Mouse (Mus musculus) ES-E14 (cell line): ENCODE measurements at regions not wholly inside any gene's neighbourhood (a gene's known extent, or its start where the extent isn't known, plus 50 kb on each side); places are given as distances from the start of the nearest gene placed in this dataset.
A peak's percentile ranks its signal among the peaks of the same experiment; 100 is the strongest.

Source experiments
- DNase-seq: peaks from one replicate; pipeline ENCODE4 v3.0.0-alpha.2; 2013; ENCODE audit warnings: low read depth, low spot score
- H3K27ac ChIP-seq: 2 replicates; pipeline ENCODE4 v1.5.1; 2012; ENCODE audit warnings: low read depth, mild to moderate bottlenecking, low read length, moderate library complexity, mixed read lengths; ENCODE audit not compliant: poor library complexity, insufficient read depth, severe bottlenecking
- H3K36me3 ChIP-seq: 2 replicates; pipeline ENCODE4 v1.6.1; 2012; ENCODE audit warnings: mild to moderate bottlenecking, low read length, moderate library complexity, mixed read lengths; ENCODE audit not compliant: control insufficient read depth, poor library complexity, insufficient read depth, severe bottlenecking
- H3K4me1 ChIP-seq, 2 experiments: fragments of 150-350 bp in 1 of 2; sonication (generic) in 1 of 2; 2 replicates each; pipeline ENCODE4 v1.6.1; 2012; ENCODE audit warnings: low read length in 2 of 2, mild to moderate bottlenecking in 1 of 2, mixed read lengths in 1 of 2; ENCODE audit not compliant: control insufficient read depth in 2 of 2, insufficient read depth in 2 of 2, poor library complexity in 1 of 2
- H3K4me3 ChIP-seq, 2 experiments: fragments of 150-350 bp in 1 of 2; sonication (generic) in 1 of 2; 2 replicates each; pipeline ENCODE4 v1.5.1; 2012; ENCODE audit warnings: low read length in 2 of 2, low read depth in 1 of 2, mild to moderate bottlenecking in 1 of 2, mixed read lengths in 1 of 2; ENCODE audit not compliant: insufficient read depth in 1 of 2, poor library complexity in 1 of 2, severe bottlenecking in 1 of 2
- H3K9ac ChIP-seq: 2 replicates; pipeline ENCODE4 v1.6.1; 2012; ENCODE audit warnings: low read depth, mild to moderate bottlenecking, low read length, mixed read lengths; ENCODE audit not compliant: poor library complexity, insufficient read depth, severe bottlenecking
- H3K9me3 ChIP-seq: fragments of 150-350 bp; sonication (generic); 2 replicates; pipeline ENCODE4 v1.6.1; 2012; ENCODE audit warnings: low read depth, mild to moderate bottlenecking, low read length; ENCODE audit not compliant: control insufficient read depth, insufficient read depth
- CHD2 ChIP-seq: IDR thresholded peaks from 2 replicates; pipeline ENCODE4 v1.6.1; 2014; ENCODE audit warnings: mild to moderate bottlenecking, low read depth, low read length, inconsistent platforms
- HCFC1 ChIP-seq: IDR thresholded peaks from 2 replicates; pipeline ENCODE4 v1.6.1; 2012; ENCODE audit warnings: low read length, inconsistent platforms, borderline replicate concordance; ENCODE audit not compliant: insufficient read depth
- MAFK ChIP-seq: IDR thresholded peaks from 2 replicates; pipeline ENCODE4 v1.6.1; 2014; ENCODE audit warnings: mild to moderate bottlenecking, low read depth, low read length, inconsistent platforms; ENCODE audit not compliant: insufficient read depth
- ZC3H11A ChIP-seq: IDR thresholded peaks from 2 replicates; pipeline ENCODE4 v1.6.1; 2012; ENCODE audit warnings: low read depth, mild to moderate bottlenecking, inconsistent platforms, low read length, borderline replicate concordance
- ZNF384 ChIP-seq: IDR thresholded peaks from 2 replicates; pipeline ENCODE4 v1.6.1; 2012; ENCODE audit warnings: low read depth, low read length, inconsistent platforms
- in situ Hi-C, 2 experiments: fragments of 600-800 bp; cut with MboI; formaldehyde crosslinking; loops; one replicate each; pipeline ENCODE4 v1.15.1; 2025; ENCODE audit warnings: low sequenced_read_pairs in 2 of 2, inconsistent platforms in 1 of 2; ENCODE audit not compliant: unreplicated experiment in 2 of 2

DNA sequence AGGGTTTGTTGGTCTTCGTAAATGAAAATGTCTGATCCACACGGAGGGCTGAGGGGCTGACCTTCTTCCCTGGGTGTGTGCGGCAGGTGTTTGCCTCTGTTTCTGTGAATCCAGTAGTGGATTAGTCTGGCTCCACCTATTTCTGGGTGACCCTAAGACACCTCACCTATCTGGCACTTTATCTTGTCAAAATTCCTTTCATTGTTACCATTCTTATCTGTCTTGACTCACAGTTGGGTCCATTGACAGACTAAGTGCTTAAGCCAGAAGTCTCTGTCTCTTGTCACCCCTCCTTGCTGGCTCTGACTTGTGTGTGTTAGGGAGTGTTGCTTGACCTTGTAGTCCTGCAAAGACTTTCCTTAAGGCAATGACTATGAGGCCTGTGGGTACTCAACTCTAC lies 178.1 kb downstream of the Gm19410 start:
- Histone ChIP-seq H3K36me3 (no peaks in the 10 kb centered on the region), H3K27ac (no peak overlapping the region), H3K9ac (no peak overlapping the region), H3K9me3 (no peaks in the 10 kb centered on the region), H3K4me3 (no peak overlapping the region), H3K4me1 (peaks cover 0 to 2% of the 10 kb centered on the region in 2 experiments; a peak in 1 of 4 replicates)
- TF ChIP-seq ZNF384 (no peak), CHD2 (no peak), MAFK (no peak), ZC3H11A (no peak), HCFC1 (no peak)
- DNase-seq: peak; percentile 20
- in situ Hi-C loops: no loop called here

DNA sequence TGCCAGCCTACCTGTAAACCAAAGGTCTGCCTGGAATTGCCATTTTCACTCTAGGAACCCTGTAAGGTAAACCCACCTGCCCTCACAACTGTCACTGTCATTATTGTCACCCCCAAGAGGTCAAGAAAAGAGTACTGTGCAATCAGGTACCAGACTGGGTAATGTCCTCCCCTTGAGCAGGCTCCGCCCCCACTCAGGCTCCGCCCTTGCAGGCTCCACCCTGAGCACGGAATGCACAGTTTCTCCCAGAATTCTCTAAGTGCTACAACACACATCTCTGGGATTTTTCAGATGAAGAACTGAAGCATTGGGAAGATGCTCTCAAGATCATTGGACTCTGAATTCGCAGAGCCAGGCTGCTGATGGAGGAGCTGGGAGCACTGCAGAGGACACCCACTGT lies 178.9 kb downstream of the Gm19410 start:
- in situ Hi-C loops: no loop called here
- no peak for DNase-seq
- Histone ChIP-seq H3K4me1 (peaks cover 0 to 2% of the 10 kb centered on the region in 2 experiments; a peak in 1 of 4 replicates), H3K9ac (no peak overlapping the region), H3K36me3 (no peaks in the 10 kb centered on the region), H3K9me3 (no peaks in the 10 kb centered on the region), H3K27ac (no peak overlapping the region), H3K4me3 (no peak overlapping the region)
- TF ChIP-seq CHD2 (no peak), ZC3H11A (no peak), ZNF384 (no peak), HCFC1 (no peak), MAFK (no peak)

DNA sequence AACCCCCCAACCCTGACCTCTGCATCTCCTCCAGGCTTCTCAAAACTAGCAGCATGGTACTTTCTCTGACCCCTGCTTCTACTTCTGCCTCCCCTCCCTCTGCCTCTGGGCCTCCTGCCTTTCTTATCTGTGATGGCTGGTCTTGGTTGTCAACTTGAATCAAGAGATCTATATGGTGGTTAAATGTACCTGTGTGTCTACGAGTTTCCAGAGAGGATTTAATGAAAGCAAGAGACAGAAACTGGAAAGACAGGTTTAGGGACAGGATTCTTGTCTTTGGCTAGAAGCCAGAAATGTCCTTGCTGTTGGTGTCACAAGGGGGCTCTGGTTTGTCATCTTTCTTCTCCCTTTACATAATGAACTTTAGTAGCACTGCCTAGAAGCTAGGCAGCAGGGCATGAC lies 180.9 kb downstream of the Gm19410 start:
- Histone ChIP-seq H3K4me1 (peaks cover 0 to 2% of the 10 kb centered on the region in 2 experiments; a peak in 1 of 4 replicates), H3K9ac (no peak overlapping the region), H3K36me3 (no peaks in the 10 kb centered on the region), H3K4me3 (no peak overlapping the region), H3K27ac (no peak overlapping the region), H3K9me3 (no peaks in the 10 kb centered on the region)
- no peak for DNase-seq
- TF ChIP-seq HCFC1: no peak
- no peak for TF ChIP-seq MAFK
- TF ChIP-seq ZC3H11A: no peak
- no peak for TF ChIP-seq ZNF384
- TF ChIP-seq CHD2: no peak
- in situ Hi-C loops: no loop called here

DNA sequence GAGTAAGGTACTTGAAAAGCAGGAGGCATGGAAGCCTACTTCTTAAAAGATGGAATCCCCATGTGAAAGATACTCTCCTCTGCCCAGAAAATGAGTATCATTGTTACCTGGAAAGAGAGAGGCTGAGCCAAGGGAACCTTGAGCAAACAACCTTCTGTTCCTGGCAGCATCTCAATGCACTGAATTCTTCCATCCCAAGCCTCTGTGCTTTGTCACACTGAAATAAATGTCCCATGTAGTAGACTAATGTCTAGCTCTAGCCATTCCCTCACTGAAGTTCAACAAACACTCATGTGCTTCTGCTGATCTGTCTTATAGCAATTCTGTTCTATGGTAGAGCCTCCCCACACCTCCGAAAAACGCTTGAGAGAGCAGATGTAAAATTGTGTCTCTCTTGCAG lies 182.6 kb downstream of the Gm19410 start:
- H3K4me3 ChIP-seq: no peak overlapping the region
- in situ Hi-C loops: no loop called here
- H3K36me3 ChIP-seq: no peaks in the 10 kb centered on the region
- TF ChIP-seq HCFC1: no peak
- TF ChIP-seq ZNF384: no peak
- no peak for TF ChIP-seq CHD2
- no peak for TF ChIP-seq MAFK
- TF ChIP-seq ZC3H11A: no peak
- no peak overlapping the region for H3K27ac ChIP-seq
- H3K9me3 ChIP-seq: no peaks in the 10 kb centered on the region
- peaks cover 0 to 2% of the 10 kb centered on the region in 2 experiments; a peak in 1 of 4 replicates for H3K4me1 ChIP-seq
- no peak overlapping the region for H3K9ac ChIP-seq
- no peak for DNase-seq

DNA sequence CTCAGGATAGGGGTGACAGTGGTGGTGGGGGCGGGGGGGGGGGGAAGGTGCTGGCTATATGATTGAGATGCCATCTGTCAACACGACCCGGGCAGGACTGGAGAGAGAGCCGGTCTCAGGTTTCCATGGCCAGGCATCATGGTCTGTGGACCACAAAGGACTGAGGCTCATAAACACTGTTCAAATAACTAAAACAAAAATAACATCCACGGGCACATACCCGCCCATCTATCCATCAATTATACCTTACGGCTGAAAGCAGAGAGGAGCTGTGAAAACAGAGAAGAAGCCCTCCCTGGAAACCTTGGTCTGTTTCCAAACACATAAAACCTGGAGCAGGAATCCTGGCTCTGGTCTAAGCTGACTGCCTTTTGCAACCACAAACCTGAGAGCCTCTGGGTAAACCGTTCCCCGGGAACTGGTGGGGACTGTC lies 183.2 kb downstream of the Gm19410 start:
- Histone ChIP-seq H3K4me3 (no peak overlapping the region), H3K4me1 (peaks cover 0 to 2% of the 10 kb centered on the region in 2 experiments; a peak in 1 of 4 replicates), H3K9me3 (no peaks in the 10 kb centered on the region), H3K27ac (no peak overlapping the region), H3K36me3 (no peaks in the 10 kb centered on the region), H3K9ac (no peak overlapping the region)
- DNase-seq: no peak
- TF ChIP-seq ZC3H11A (no peak), HCFC1 (no peak), CHD2 (no peak), MAFK (no peak), ZNF384 (no peak)
- in situ Hi-C loops: no loop called here
